20 mouse cellular contexts compared by ENCODE assay signal in the genomic region with DNA sequence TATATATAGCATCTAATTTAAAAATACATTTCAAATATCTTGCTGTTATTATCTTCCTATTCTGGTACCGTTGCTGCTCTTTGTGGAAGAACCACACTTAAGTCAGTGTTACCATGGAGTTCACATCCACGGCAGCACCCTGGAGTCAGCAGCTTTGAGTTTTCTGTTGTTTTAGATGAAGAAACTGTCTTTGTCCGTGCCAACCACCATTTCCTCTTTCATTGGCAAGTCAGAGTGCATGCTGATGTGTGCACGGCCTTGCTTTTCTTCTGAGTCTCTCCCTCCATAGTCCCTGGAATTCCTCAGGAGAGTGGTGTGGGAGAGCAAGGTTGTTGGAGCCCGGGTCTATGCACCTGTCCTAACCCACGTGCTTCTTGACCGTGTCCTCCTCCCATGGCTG.
DNase-seq lines count a peak whose midpoint lies in the region; ATAC-seq lines count a peak whose summit lies in the region.
"Had no signal": no experiment of that assay in that cellular context is flagged by ENCODE, and none has a peak within 500 bp of the region (broad histone marks: within the 10 kb centered on the region; RNA-seq: fewer than 3 reads in every experiment).

No protein-coding gene starts in this region.

- H3K4me3 ChIP-seq in hindbrain, embryonic 13.5 days: no peak overlapping the region

- peaks cover 21% of the 10 kb centered on the region for H3K4me1 ChIP-seq in hindbrain, embryonic 13.5 days (replicated peaks)

- no peaks in the 10 kb centered on the region for H3K27me3 ChIP-seq in hindbrain, embryonic 13.5 days
- H3K27me3 ChIP-seq: CH12.LX, Patski had no signal

- DNase-seq in 416B (ENCODE audit: low read depth): peak; percentile 34
- DNase-seq in cerebellum, postnatal 10 days: no peak
- DNase-seq in lung, postnatal 36 days: no peak
- DNase-seq in ovary, postnatal 10 days (ENCODE audit: low spot score): no peak
- DNase-seq: adrenal gland, adult 8-10 months; adrenal gland, postnatal 10 days; adrenal gland, postnatal 25 days; B cell, adult 2 months; cerebellum, adult 11 months; cerebellum, adult 11-12 months; cerebellum, adult 18-20 months had no signal

- no peak overlapping the region for H3K27ac ChIP-seq in hindbrain, embryonic 13.5 days

- no peaks in the 10 kb centered on the region for H3K36me3 ChIP-seq in hindbrain, embryonic 13.5 days

- peak; percentile 66 for ATAC-seq in granulocyte monocyte progenitor cell, adult 5-6 weeks (replicated peaks; ENCODE audit: poor library complexity, severe bottlenecking)
- ATAC-seq in megakaryocyte, adult 5-6 weeks (ENCODE audit: poor library complexity, severe bottlenecking): peak; percentile 57
- ATAC-seq in megakaryocyte progenitor cell, adult 5-6 weeks (replicated peaks; ENCODE audit: poor library complexity): peak; percentile 27; the same call in 1 of the 2 replicates
- no peak for ATAC-seq in hindbrain, embryonic 13.5 days (ENCODE audit: low FRiP score)
- ATAC-seq: activated CD4-positive, CD25-positive, alpha-beta regulatory T cell, adult 4 months; CD4-positive, CD25-positive, alpha-beta regulatory T cell, adult 4 months; Patski had no signal

- no peak overlapping the region for H3K4me2 ChIP-seq in hindbrain, embryonic 13.5 days

- no peak overlapping the region for H3K9ac ChIP-seq in hindbrain, embryonic 13.5 days

- no peaks in the 10 kb centered on the region for H3K9me3 ChIP-seq in hindbrain, embryonic 13.5 days
- H3K9me3 ChIP-seq: G1E had no signal

- 81% methylated on average over 7 of the region's 7 CpGs for WGBS in hindbrain, embryonic 13.5 days
